Mouse (Mus musculus) monocyte, adult 2 months (primary cell): ENCODE measurements around the gene Clic3.
A peak's percentile ranks its signal among the peaks of the same experiment; 100 is the strongest.

Experiments
- DNase-seq, 2 experiments: peaks; one replicate each; pipeline ENCODE4 v3.0.0; 2022; ENCODE audit warnings: low spot score in 2 of 2, low read depth in 1 of 2

Gene Clic3

DNA sequence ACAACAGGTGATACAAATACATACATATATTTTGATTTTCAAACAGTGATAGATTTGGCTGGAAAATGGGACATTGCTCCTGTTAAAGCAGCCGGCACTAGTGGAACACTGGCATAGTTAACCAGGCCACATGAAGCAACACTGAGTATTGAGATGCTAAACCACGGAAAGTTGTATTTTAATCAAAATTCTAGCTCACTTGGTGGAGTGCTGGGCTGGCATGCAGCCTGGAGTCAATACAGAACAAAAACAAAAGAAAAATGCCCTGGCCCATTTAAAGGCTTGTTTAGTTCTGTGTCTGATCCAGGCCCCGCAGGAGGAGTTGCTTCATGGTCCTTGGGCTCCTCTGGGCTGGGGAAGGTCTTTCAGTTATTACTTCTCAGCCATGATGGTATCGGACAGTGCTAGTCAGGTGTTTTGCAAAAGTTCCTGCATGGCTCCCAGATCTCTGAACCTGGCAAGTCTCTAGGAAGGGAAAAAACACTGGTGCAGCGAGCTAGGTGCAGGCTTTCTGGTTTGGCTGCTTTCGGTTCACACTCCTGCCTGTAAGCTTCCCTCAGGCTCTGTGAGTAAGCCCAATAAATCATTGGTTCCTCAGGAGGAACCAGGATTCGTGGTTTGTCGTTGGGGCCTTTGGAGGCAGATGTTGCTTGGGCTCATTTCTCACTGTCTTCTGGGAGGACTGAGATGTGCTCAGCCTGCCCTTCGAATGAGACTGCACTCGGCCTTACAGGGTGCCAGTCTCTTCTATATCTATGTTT is 23.1 kb downstream of the Clic3 start:
- no peak for DNase-seq

DNA sequence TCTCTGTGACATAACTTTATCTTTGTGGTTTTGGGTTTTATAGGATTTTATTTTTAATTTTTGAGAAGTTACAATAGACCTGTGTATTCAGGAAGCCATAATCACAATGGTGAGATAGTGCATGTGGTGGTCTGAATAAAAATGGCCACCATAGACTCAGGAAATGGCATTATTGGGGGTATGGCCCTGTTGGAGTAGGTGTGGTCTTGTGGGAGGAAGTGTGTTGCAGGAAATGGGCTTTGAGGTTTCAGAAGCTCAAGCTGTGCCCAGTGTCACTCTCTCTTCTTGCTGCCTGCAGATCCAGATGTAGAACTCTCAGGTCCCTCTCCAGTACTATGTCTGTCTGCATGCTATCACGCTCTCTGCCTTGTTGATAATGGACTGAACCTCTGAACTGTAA is 23.9 kb downstream of the Clic3 start:
- DNase-seq, result no peak

DNA sequence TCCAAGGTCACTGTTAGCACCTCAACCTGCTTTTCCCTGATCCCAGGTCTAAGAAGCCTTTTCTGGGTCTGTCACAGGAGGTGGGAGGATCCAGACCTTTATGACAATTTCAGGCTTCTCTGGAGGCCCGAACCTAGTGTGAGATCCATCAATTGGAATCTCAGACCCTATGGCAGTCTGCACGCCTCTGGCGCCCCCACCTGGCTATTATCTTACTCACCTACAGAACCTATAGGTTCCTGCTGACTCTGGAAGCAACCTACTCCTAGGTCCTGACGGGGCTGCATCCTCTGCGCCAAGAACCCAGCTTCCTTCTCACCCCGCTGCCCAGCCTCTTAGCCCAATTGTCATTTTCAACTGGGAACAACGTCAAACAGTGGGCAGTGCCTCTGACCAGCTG is 26.3 kb downstream of the Clic3 start:
- no peak for DNase-seq

- no peak for DNase-seq
Measured at GRCm38 (mm10) chr2:25484901-25485647, 28.4 kb downstream of the Clic3 start.

DNA sequence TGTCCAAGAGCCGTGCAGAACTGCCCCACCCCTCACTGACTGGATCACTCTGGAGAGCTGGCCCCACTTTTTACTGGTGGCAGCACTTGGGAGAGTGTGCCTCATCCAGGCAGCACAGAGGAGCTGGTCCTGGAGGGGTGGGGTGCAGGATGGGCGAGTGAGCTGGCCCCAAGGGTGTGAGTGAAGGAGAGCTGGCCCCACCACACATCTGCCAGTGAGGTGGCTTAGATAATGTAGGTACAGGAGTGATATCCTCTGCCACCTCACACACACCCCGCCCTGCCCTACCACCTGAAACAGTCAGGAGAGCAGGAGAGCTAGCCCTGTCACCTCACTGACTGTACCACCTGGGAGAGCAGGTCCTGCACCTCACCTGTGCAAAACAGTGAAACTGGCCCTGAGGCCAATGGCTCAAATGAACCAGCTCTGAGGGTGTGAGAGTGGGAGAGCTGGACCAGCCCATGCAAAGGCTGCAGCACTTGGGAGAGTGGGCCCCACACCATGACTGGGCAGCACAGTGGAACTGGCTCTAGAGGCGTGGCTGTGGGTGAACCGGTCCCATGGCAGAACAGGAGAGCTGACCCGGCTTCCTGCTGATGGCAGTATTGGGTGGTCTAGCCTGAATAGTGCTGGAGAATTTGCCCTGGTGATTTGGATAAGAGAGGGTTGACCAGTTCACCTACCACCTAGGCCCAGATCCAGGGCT is 31.5 kb downstream of the Clic3 start:
- DNase-seq, result no peak

DNA sequence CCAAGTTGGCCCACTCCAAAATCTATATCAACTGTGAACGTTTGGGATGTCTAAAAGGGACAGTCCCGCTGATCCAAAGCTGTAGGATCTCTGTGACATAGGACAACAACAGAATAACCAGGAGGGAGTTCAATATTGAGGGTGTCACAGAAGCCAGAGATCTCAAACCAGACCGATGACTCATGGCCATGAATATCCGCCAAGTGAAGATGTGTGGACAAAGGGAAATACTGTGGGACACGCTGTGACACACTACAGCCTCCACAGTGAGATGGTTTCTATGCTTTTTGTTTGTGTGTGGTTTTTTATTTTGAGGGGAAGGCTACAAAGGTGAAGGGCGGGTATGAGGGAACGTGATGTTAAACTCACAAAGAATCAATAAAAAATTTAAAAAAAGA is 32.0 kb downstream of the Clic3 start:
- no peak for DNase-seq

DNA sequence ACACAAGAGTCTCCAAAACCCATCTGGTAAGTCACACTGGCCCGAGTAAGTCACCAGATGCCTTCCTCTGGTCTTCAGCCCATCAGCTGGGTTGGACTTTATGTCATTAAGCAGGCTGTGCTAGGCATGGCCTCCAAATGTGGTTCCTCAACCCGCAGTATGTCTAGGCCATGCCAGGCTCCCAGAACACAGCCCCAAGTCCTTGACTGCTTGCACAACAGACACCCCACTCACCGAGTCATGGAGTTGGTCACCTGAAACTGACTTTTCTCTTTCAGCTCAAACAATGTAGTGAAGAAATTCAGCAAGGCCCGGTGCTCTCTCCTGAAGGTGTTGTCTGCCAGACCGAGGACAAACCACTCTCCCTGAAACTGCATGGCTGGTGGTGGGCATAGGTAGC is 36.4 kb downstream of the Clic3 start:
- DNase-seq, result no peak

DNA sequence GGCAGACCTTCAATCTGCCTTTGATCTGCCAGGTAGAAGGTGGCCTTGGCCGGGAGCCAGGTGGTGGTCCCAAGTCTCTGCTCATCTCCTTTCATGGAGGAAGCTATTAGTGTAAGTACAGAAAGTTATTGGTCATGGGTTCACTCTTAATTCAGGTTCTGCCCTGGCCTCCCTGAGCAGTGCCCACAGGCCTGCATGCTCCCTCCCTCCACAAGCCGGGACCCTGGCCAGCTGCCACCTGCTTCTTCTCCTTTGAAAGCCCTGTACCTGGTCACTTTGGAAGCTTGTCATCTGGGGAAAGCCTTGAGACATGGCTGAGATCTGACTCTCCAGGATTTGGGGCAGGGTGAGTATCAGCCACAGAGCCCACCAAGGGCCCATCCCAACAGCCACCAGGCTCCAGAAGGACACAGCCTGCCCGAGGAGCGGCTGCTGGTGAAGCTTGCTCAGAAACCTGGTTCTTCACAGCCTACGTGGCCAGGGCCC is 36.9 kb downstream of the Clic3 start, which contains the start of gene Lcn12:
Gene Lcn12 (minus strand): TSS at position 436 of the 486 bp plus-strand sequence.
- DNase-seq, result no peak

- DNase-seq, result no peak
Measured at GRCm38 (mm10) chr2:25496462-25496861, 39.8 kb downstream of the Clic3 start.

DNA sequence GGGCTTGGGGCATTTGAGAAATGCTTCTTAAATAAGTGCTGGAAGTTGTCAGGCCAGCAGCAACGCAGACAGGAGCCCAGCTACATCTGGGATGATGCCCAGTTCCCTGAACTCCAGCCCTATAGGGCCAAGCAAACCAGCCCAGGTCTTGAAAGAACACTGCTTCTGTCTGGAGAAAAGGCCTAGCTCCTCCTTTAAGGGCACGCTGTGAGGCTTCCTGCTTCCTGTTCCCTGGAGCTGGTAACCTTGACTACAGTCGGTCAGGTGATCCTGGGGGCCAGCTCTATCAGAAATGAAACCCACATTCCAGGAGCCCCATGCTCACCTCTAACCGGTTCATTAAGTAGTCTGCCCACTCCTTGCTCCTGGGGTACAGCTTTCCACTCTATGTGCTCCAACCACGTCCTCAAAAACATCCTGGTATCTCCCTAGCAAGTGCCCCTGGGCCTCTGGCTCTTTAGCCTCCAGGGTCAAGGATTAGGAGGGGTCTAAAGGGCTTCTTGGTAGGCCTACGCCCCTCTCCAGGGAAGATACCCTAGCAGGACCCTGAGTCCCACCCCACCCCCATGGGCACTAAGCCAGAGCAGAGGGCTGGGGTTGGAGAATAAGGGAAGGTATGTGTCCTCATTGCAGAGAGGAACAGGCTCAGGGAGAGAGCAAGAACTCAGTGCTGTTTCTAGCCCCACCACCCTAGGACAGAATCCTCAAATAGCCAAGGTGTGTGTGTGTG is 41.4 kb downstream of the Clic3 start:
- no peak for DNase-seq

DNA sequence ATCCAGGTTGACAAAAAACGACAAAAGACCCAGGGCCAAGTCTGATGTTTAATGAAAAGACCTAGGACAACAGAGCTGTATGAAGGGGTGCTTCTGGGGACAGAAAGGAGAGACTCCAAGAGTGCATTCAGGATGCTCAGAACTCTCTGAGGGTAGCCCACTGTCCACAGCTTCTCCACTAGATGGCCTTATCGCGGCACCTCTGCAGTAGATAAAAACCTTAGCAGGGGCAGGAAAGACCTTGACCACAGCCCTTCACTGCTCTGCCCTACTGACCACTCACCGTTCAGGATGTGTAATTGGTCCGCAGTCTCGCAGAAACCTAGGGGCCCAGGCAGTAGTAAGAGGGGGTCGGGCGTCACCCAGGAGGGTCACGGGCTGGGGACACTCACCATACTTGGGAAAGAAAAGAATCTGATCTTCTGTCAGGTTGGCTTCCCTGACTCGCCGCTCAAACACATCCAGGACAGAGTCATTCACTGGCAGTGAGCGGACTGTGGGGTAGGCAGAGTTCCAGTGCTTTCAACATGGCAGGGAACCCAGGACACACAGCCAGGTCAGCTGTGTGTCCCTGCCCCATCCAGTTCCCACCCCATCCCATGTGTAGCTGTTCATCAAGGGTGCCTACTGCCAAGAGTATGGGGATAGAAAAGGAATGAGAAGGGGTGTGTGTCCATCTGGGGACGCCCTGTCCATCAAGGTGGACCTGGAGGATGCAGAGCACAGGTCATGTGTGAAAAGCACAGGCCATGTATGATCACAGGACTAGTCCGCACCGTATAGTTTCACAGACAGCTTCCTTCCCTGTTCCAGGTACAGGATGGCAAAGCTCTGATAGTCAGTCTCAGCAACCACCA is 42.2 kb downstream of the Clic3 start:
- no peak for DNase-seq

- no peak for DNase-seq
Measured at GRCm38 (mm10) chr2:25500071-25500575, 43.5 kb downstream of the Clic3 start.

- peak; percentile 37 to 61 for DNase-seq
Measured at GRCm38 (mm10) chr2:25500576-25501405, 44.2 kb downstream of the Clic3 start, which contains the start of gene Fbxw5. Gene Fbxw5, plus strand, starts transcription at chr2:25500750.

- no peak for DNase-seq
Measured at GRCm38 (mm10) chr2:25501593-25502486, 45.2 kb downstream of the Clic3 start, which contains the start of gene C8g. Gene C8g, minus strand, starts transcription at chr2:25501719.

DNA sequence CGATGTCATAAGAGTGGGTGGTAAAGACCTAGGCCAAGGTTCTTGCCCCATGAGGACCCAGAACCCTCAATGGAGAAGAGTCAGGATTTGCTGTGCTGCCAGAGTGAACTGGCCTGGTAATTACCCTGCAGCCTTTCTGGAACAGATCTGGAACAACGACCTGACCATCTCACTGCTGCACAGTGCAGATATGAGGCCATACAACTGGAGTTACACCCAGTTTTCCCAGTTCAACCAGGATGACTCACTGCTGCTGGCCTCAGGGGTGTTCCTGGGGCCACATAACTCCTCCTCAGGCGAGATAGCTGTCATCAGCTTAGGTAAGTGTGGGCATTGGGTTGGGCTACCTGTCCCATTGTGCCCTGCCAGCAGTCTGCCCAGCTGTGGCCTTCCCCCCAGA is 46.1 kb downstream of the Clic3 start:
- DNase-seq, result no peak

DNA sequence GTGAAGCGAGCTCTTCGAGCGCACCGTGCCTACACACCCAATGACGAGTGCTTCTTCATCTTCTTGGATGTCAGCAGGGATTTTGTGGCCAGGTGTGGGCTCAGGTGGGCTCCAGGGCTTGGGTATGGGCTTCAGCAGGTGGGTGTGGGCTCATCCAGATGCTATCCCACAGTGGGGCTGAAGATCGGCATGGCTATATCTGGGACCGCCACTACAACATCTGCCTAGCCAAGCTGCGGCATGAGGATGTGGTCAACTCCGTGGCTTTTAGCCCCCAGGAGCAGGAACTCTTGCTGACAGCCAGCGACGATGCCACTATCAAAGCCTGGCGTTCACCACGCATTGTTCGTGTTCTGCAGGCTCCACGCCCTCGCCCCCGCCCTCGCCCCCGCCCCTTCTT is 47.9 kb downstream of the Clic3 start:
- DNase-seq, result no peak

- DNase-seq, result no peak
Measured at GRCm38 (mm10) chr2:25505000-25505399, 48.4 kb downstream of the Clic3 start.

DNA sequence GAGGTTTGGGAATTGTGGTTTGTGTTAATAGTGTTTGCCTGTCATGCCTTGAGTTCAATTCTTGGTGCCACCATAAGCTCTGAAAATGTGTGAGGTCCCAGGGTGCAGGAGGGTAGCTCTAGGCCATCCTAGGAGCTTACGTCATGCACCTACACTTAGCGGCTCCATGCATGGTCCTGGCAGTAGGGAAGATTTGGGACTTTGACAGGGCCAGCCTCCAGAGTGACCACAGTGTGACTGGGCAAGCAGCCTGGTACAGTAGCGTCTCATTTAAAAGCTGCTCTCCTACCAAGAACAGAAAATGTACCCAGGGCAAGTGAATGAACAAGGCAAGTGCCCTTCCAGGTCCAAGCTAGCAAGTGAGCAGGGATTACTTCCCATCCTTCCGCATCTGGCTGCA is 49.2 kb downstream of the Clic3 start:
- DNase-seq, result no peak
